ENCODE assay signal across 8 mouse cellular contexts in genomic region chr16:18249364-18249967, GRCm38 (mm10). TPM values are rescaled to one million over a fixed set of nuclear protein-coding genes. Genes with fewer than 3 reads are reported as not detected.
A peak's percentile ranks its signal among the peaks of the same experiment; 100 is the strongest.
DNase-seq lines count a peak whose midpoint lies in the region; ATAC-seq and TF ChIP-seq lines count a peak whose summit lies in the region.

No protein-coding gene starts in this region.

- peaks cover 5% of the 10 kb centered on the region for H3K4me1 ChIP-seq in heart, adult 2 months (ENCODE audit: control insufficient read depth, insufficient read depth, low read length)
- H3K4me1 ChIP-seq in kidney, adult 2 months (ENCODE audit: control insufficient read depth, insufficient read depth, low read length) = peaks cover 5% of the 10 kb centered on the region
- H3K4me1 ChIP-seq in liver, embryonic 14.5 days (replicated peaks; ENCODE audit: control insufficient read depth in 2 of 2, insufficient read depth in 2 of 2, low read length in 1 of 2) = peaks cover 8 to 20% of the 10 kb centered on the region in 2 experiments
- peaks cover 7% of the 10 kb centered on the region for H3K4me1 ChIP-seq in testis, adult 2 months (ENCODE audit: control insufficient read depth, insufficient read depth, low read length)

- H3ac ChIP-seq in myocyte (ENCODE audit: control insufficient read depth, insufficient read length) = peak overlapping the region; percentile 83

- DNase-seq in right cerebral cortex, adult 2 months (ENCODE audit: low spot score in 2 of 2) = peak; percentile 41 to 54
- DNase-seq in right cerebral cortex, adult 18-20 months = no peak
- peak; percentile 66 to 67 for DNase-seq in cerebellum, postnatal 10 days
- peak; percentile 59 to 72 for DNase-seq in heart, adult 2 months
- peak; percentile 43 for DNase-seq in kidney, adult 2 months
- no peak for DNase-seq in liver, embryonic 14.5 days (ENCODE audit: low read depth in 3 of 3, low spot score in 3 of 3)

- peak overlapping the region; percentile 76 for H3K27ac ChIP-seq in heart, adult 2 months
- no peak overlapping the region for H3K27ac ChIP-seq in kidney, adult 2 months (ENCODE audit: insufficient read depth, low read depth, low read length)
- peak overlapping the region; percentile 81 for H3K27ac ChIP-seq in liver, embryonic 14.5 days
- no peak overlapping the region; the same call in 1 of the 2 replicates for H3K27ac ChIP-seq in testis, adult 2 months (ENCODE audit: control insufficient read depth, insufficient read depth, low read depth, low read length)

- whole genome bisulfite sequencing in heart, adult 2 months = 3% methylated on average over 27 of the region's 27 CpGs
- WGBS in kidney, adult 2 months = 5% methylated on average over 27 of the region's 27 CpGs
- WGBS in liver, embryonic 14.5 days (ENCODE audit: insufficient replicate concordance) = 3% methylated on average over 27 of the region's 27 CpGs

- H3K9me3 ChIP-seq in liver, embryonic 14.5 days (ENCODE audit: control insufficient read depth, low read length) = no peaks in the 10 kb centered on the region

- peak; percentile 10 for ATAC-seq in liver, embryonic 14.5 days (ENCODE audit: insufficient read depth)

- TF ChIP-seq EP300 in heart, adult 2 months (IDR thresholded peaks at IDR 0.05; ENCODE audit: insufficient read depth, low read depth, low read length) = no peak
- TF ChIP-seq EP300 in liver, embryonic 14.5 days (IDR thresholded peaks at IDR 0.05; ENCODE audit: low read depth) = no peak

- H3K4me2 ChIP-seq in liver, embryonic 14.5 days (ENCODE audit: low read depth) = peak overlapping the region; percentile 92
- peak overlapping the region; percentile 65 for H3K4me2 ChIP-seq in myocyte (ENCODE audit: low read depth)

- peaks cover 5% of the 10 kb centered on the region; the same call in 1 of the 2 replicates for H3K36me3 ChIP-seq in heart, adult 2 months (ENCODE audit: control insufficient read depth, insufficient read depth, low read length)
- peaks cover 2% of the 10 kb centered on the region; the same call in 1 of the 2 replicates for H3K36me3 ChIP-seq in kidney, adult 2 months (ENCODE audit: control insufficient read depth, insufficient read depth, low read length)
- peaks cover 71% of the 10 kb centered on the region for H3K36me3 ChIP-seq in liver, embryonic 14.5 days (replicated peaks; ENCODE audit: control insufficient read depth, insufficient read depth, low read depth)
- H3K36me3 ChIP-seq in myocyte (ENCODE audit: control insufficient read depth, insufficient read depth) = peaks cover 46% of the 10 kb centered on the region
- H3K36me3 ChIP-seq in testis, adult 2 months (ENCODE audit: control insufficient read depth, insufficient read depth, low read length) = no peaks in the 10 kb centered on the region; the same call in 1 of the 2 replicates

- intact Hi-C loops in heart, adult 2 months (cut with DNase I) = loop anchor here (2.0 to 10.0 kb wide), 3 partner anchors 15 to 565 kb away; partner anchors contain the start of genes Cdc45, Dgcr8, Ufd1 and Zdhhc8

- no peak for TF ChIP-seq CTCF in heart, adult 2 months (IDR thresholded peaks at IDR 0.05)
- TF ChIP-seq CTCF in kidney, adult 2 months (conservative IDR thresholded peaks at IDR 0.05; ENCODE audit: insufficient read depth, insufficient read length, low read depth, low read length) = no peak
- TF ChIP-seq CTCF in liver, embryonic 14.5 days (IDR thresholded peaks at IDR 0.05; ENCODE audit: low read depth) = no peak
- TF ChIP-seq CTCF in testis, adult 2 months (IDR thresholded peaks at IDR 0.05; ENCODE audit: control insufficient read depth, insufficient read depth, insufficient replicate concordance, low read depth, low read length) = no peak

- H3K4me3 ChIP-seq in heart, adult 2 months = peak overlapping the region; percentile 99
- H3K4me3 ChIP-seq in kidney, adult 2 months (ENCODE audit: insufficient read depth, low read depth, low read length) = peak overlapping the region; percentile 91
- H3K4me3 ChIP-seq in liver, embryonic 14.5 days (ENCODE audit: insufficient read depth in 1 of 2, low read depth in 2 of 2, low read length in 2 of 2) = peak overlapping the region; percentile 80 to 99
- peak overlapping the region; percentile 95 for H3K4me3 ChIP-seq in myocyte
- H3K4me3 ChIP-seq in testis, adult 2 months (ENCODE audit: control insufficient read depth, low read depth, low read length) = peak overlapping the region; percentile 95

- TF ChIP-seq POLR2A in heart, adult 2 months (IDR thresholded peaks at IDR 0.05; ENCODE audit: insufficient read depth, low read depth, low read length) = no peak
- no peak for TF ChIP-seq POLR2A in kidney, adult 2 months (IDR thresholded peaks at IDR 0.05; ENCODE audit: low read depth, low read length)
- peak; percentile 43 for TF ChIP-seq POLR2A in myocyte (IDR thresholded peaks at IDR 0.05; ENCODE audit: insufficient read length, low read depth)
- no peak for TF ChIP-seq POLR2A in testis, adult 2 months (IDR thresholded peaks at IDR 0.05; ENCODE audit: control insufficient read depth, low read depth, low read length)

- no peaks in the 10 kb centered on the region for H3K27me3 ChIP-seq in heart, adult 2 months (ENCODE audit: control insufficient read depth, insufficient read depth, low read length)
- H3K27me3 ChIP-seq in kidney, adult 2 months (replicated peaks; ENCODE audit: control insufficient read depth, insufficient read depth, low read length) = no peaks in the 10 kb centered on the region
- no peaks in the 10 kb centered on the region for H3K27me3 ChIP-seq in liver, embryonic 14.5 days (ENCODE audit: control insufficient read depth, insufficient read depth, low read length)
- no peaks in the 10 kb centered on the region for H3K27me3 ChIP-seq in myocyte (ENCODE audit: control insufficient read depth, insufficient read depth, insufficient read length)
- no peaks in the 10 kb centered on the region for H3K27me3 ChIP-seq in testis, adult 2 months (ENCODE audit: control insufficient read depth, insufficient read depth, low read length)

- H3K79me2 ChIP-seq in heart, adult 2 months (replicated peaks; ENCODE audit: control insufficient read depth, insufficient read depth, low read length) = peaks cover 5% of the 10 kb centered on the region
- H3K79me2 ChIP-seq in myocyte (ENCODE audit: control insufficient read depth, insufficient read depth) = peaks cover 55% of the 10 kb centered on the region

- H3K9ac ChIP-seq in heart, adult 2 months (ENCODE audit: low read depth, low read length) = peak overlapping the region; percentile 78
- H3K9ac ChIP-seq in liver, embryonic 14.5 days (replicated peaks) = peak overlapping the region; percentile 92

TF ChIP-seq in myocyte, 11 proteins besides CTCF, POLR2A, EP300 and RAD21:
- TF ChIP-seq TCF3 (IDR thresholded peaks at IDR 0.05; ENCODE audit: insufficient read length, low read depth) (no peak), MYOD1 (IDR thresholded peaks at IDR 0.05; ENCODE audit: control insufficient read depth in 1 of 3, insufficient read length in 2 of 3, low read depth in 2 of 3) (no peak), REST (IDR thresholded peaks at IDR 0.05; ENCODE audit: insufficient read depth, insufficient read length) (no peak), E2F4 (IDR thresholded peaks at IDR 0.05; ENCODE audit: insufficient read depth) (no peak), POLR2AphosphoS2 (IDR thresholded peaks at IDR 0.05; ENCODE audit: insufficient read length, low read depth) (peak; percentile 26), SRF (IDR thresholded peaks at IDR 0.05; ENCODE audit: control insufficient read depth, insufficient read length, low read depth) (no peak), MYOG (IDR thresholded peaks at IDR 0.05; ENCODE audit: control insufficient read depth in 1 of 3, insufficient read depth in 1 of 3, insufficient read length in 2 of 3, low read depth in 2 of 3) (peak in 1 of 3 experiments; percentile 27), USF1 (IDR thresholded peaks at IDR 0.05; ENCODE audit: low read depth) (no peak), CEBPB (IDR thresholded peaks at IDR 0.05; ENCODE audit: insufficient read depth, poor library complexity, severe bottlenecking) (no peak)

RNA-seq across cellular contexts. Expression of gene Ranbp1, which starts 0.9 kb away (rescaled TPM):
- total RNA-seq in heart, adult 2 months (2021) = 10 to 100 TPM; 40.1 to 41.2 TPM
- polyA plus RNA-seq in heart, adult 2 months (2012; rRNA removed) = 20.9 and 25.1 TPM in 2 replicates
- 29.7 and 38.5 TPM in 2 replicates for polyA plus RNA-seq in kidney, adult 2 months (2012; rRNA removed)
- 86.2 and 148 TPM in 2 replicates for polyA plus RNA-seq in liver, embryonic 14.5 days (2012; rRNA removed)
- polyA plus RNA-seq in liver, embryonic 14.5 days (2014; fragmentation: Nextera tagmentation; extraction: Ambion mirVana) = 338 and 364 TPM in 2 replicates
- polyA plus RNA-seq in myocyte (2012; fragmentation: generic; extraction: Trizol) = 150 TPM
- polyA plus RNA-seq in testis, adult 2 months (2012; rRNA removed) = 64.4 and 76.0 TPM in 2 replicates

RNA-seq across cellular contexts. Expression of gene Trmt2a, which starts 1.0 kb away (rescaled TPM):
- 10 to 100 TPM; 19.6 to 19.8 TPM for total RNA-seq in heart, adult 2 months (2021)
- 26.8 and 32.4 TPM in 2 replicates for polyA plus RNA-seq in heart, adult 2 months (2012; rRNA removed)
- polyA plus RNA-seq in kidney, adult 2 months (2012; rRNA removed) = 39.3 and 39.4 TPM in 2 replicates
- 44.4 and 51.8 TPM in 2 replicates for polyA plus RNA-seq in liver, embryonic 14.5 days (2012; rRNA removed)
- 46.2 and 47.9 TPM in 2 replicates for polyA plus RNA-seq in liver, embryonic 14.5 days (2014; fragmentation: Nextera tagmentation; extraction: Ambion mirVana)
- 47.8 TPM for polyA plus RNA-seq in myocyte (2012; fragmentation: generic; extraction: Trizol)
- polyA plus RNA-seq in testis, adult 2 months (2012; rRNA removed) = 23.5 and 24.9 TPM in 2 replicates

RNA-seq across cellular contexts. Expression of gene Gm49776, which starts 8.7 kb away (rescaled TPM):
- not detected for total RNA-seq in heart, adult 2 months (2021)
- polyA plus RNA-seq in heart, adult 2 months (2012; rRNA removed) = not detected in 2 replicates
- polyA plus RNA-seq in kidney, adult 2 months (2012; rRNA removed) = not detected in 2 replicates
- polyA plus RNA-seq in liver, embryonic 14.5 days (2012; rRNA removed) = 0.18 and 0.40 TPM in 2 replicates
- 1.3 and 1.9 TPM in 2 replicates for polyA plus RNA-seq in liver, embryonic 14.5 days (2014; fragmentation: Nextera tagmentation; extraction: Ambion mirVana)
- 0.08 TPM for polyA plus RNA-seq in myocyte (2012; fragmentation: generic; extraction: Trizol)
- polyA plus RNA-seq in testis, adult 2 months (2012; rRNA removed) = 0.38 and 0.58 TPM in 2 replicates

RNA-seq across cellular contexts. Expression of gene Zdhhc8, which starts 14.5 kb away (rescaled TPM):
- total RNA-seq in heart, adult 2 months (2021) = 10 to 100 TPM; 19.6 to 22.7 TPM
- 36.0 and 51.5 TPM in 2 replicates for polyA plus RNA-seq in heart, adult 2 months (2012; rRNA removed)
- 28.9 and 44.7 TPM in 2 replicates for polyA plus RNA-seq in kidney, adult 2 months (2012; rRNA removed)
- 2.9 and 3.9 TPM in 2 replicates for polyA plus RNA-seq in liver, embryonic 14.5 days (2012; rRNA removed)
- 0.88 and 1.2 TPM in 2 replicates for polyA plus RNA-seq in liver, embryonic 14.5 days (2014; fragmentation: Nextera tagmentation; extraction: Ambion mirVana)
- polyA plus RNA-seq in myocyte (2012; fragmentation: generic; extraction: Trizol) = 26.1 TPM
- polyA plus RNA-seq in testis, adult 2 months (2012; rRNA removed) = 4.3 and 5.5 TPM in 2 replicates

RNA-seq across cellular contexts. Expression of gene Ccdc188, which starts 31.8 kb away (rescaled TPM):
- total RNA-seq in heart, adult 2 months (2021) = not detected
- polyA plus RNA-seq in heart, adult 2 months (2012; rRNA removed) = not detected in 2 replicates
- polyA plus RNA-seq in kidney, adult 2 months (2012; rRNA removed) = not detected in 2 replicates
- polyA plus RNA-seq in liver, embryonic 14.5 days (2012; rRNA removed) = not detected in 2 replicates
- polyA plus RNA-seq in liver, embryonic 14.5 days (2014; fragmentation: Nextera tagmentation; extraction: Ambion mirVana) = not detected in 2 replicates
- polyA plus RNA-seq in myocyte (2012; fragmentation: generic; extraction: Trizol) = not detected
- 103 and 117 TPM in 2 replicates for polyA plus RNA-seq in testis, adult 2 months (2012; rRNA removed)

Comparison
In these comparisons a context has a peak if more than half of its experiments do, and no peak if none do; other contexts are left out.
1. DNase-seq: peak in right cerebral cortex, adult 2 months (2 of 2), cerebellum, postnatal 10 days (2 of 2), heart, adult 2 months (2 of 2) and kidney, adult 2 months (single experiment); none in right cerebral cortex, adult 18-20 months (single experiment) and liver, embryonic 14.5 days (0 of 3).
2. H3K27ac ChIP-seq: peak in heart, adult 2 months (single experiment) and liver, embryonic 14.5 days (single experiment); none in kidney, adult 2 months (single experiment) and testis, adult 2 months (single experiment).
3. Peak in every context shown above with its lines, with median percentiles within 50 percentile points of each other: H3K4me3 ChIP-seq.